In the genomic region with DNA sequence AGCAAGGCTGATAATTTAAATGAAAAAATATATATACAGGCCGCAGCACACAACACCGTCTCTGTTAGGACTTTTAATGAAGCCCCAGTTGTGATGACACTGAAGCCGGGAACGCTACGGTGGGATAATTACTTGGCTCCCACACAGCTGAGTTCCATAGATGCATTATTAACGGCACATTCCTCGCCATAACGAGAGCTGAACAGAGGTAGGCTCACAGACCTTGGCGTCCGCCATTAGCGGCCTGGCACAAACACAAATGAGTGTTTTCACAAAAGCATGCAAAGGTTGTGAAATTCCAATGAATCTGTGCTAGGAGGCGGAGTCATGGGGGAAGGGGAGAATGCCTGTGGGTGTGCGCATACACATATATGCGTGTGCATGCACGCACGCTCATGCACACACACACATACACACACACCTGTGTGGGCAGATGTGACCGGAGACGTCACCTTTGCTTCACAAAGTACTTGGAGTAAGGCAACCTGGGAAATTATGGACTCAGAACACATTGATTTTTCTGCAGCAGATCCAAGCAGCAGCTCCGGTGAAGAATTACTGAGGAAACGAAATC, we compare ENCODE assay signal across 10 mouse cellular contexts.
A peak's percentile ranks its signal among the peaks of the same experiment; 100 is the strongest.
DNase-seq lines count a peak whose midpoint lies in the region; ATAC-seq lines count a peak whose summit lies in the region.
"Had no signal": no experiment of that assay in that cellular context is flagged by ENCODE, and none has a peak within 500 bp of the region (broad histone marks: within the 10 kb centered on the region; RNA-seq: fewer than 3 reads in every experiment).

No protein-coding gene starts in this region.

- WGBS in heart, embryonic 13.5 days: 86% methylated on average over 20 of the region's 20 CpGs
- WGBS in forebrain, embryonic 12.5 days: 41% methylated on average over 20 of the region's 20 CpGs
- WGBS in limb, embryonic 10.5 days: 88% methylated on average over 20 of the region's 20 CpGs
- 42% methylated on average over 20 of the region's 20 CpGs for WGBS in neural tube, embryonic 14.5 days

- no peak overlapping the region for H3K9ac ChIP-seq in heart, embryonic 13.5 days
- H3K9ac ChIP-seq in forebrain, embryonic 12.5 days: no peak overlapping the region
- no peak overlapping the region for H3K9ac ChIP-seq in neural tube, embryonic 14.5 days (replicated peaks; ENCODE audit: low read depth, low read length)
- H3K9ac ChIP-seq: liver, embryonic 13.5 days had no signal

- no peak; the same call in 1 of the 2 replicates for ATAC-seq in heart, embryonic 13.5 days (ENCODE audit: extremely low read depth, insufficient number of reproducible peaks, low FRiP score, low TSS enrichment)
- peak; percentile 82 for ATAC-seq in forebrain, embryonic 12.5 days (ENCODE audit: low FRiP score)
- 0 out of 2 replicates have a peak, but pooled peaks have one; percentile 33 for ATAC-seq in neural tube, embryonic 14.5 days (ENCODE audit: low read depth)

- H3K36me3 ChIP-seq in heart, embryonic 13.5 days: no peaks in the 10 kb centered on the region
- no peaks in the 10 kb centered on the region for H3K36me3 ChIP-seq in forebrain, embryonic 12.5 days (replicated peaks)
- H3K36me3 ChIP-seq in limb, embryonic 10.5 days: peaks cover 17% of the 10 kb centered on the region
- no peaks in the 10 kb centered on the region for H3K36me3 ChIP-seq in neural tube, embryonic 14.5 days (ENCODE audit: control insufficient read depth, insufficient read depth, low read length)
- H3K36me3 ChIP-seq: liver, embryonic 13.5 days had no signal

- peaks cover 31% of the 10 kb centered on the region for H3K4me1 ChIP-seq in heart, embryonic 13.5 days
- H3K4me1 ChIP-seq in forebrain, embryonic 12.5 days: peaks cover 75% of the 10 kb centered on the region
- peaks cover 59% of the 10 kb centered on the region for H3K4me1 ChIP-seq in limb, embryonic 10.5 days
- peaks cover 63% of the 10 kb centered on the region for H3K4me1 ChIP-seq in neural tube, embryonic 14.5 days (ENCODE audit: control insufficient read depth, insufficient read depth, low read length)
- H3K4me1 ChIP-seq: liver, embryonic 13.5 days had no signal

- DNase-seq in heart, postnatal 4 days: no peak
- no peak for DNase-seq in limb, embryonic 10.5 days (ENCODE audit: low spot score)
- DNase-seq in heart, postnatal 36 days: no peak
- DNase-seq in left cerebral cortex, postnatal 4 days: no peak
- DNase-seq in thymus, postnatal 14 days: no peak
- DNase-seq: liver, embryonic 13.5 days; thymus, postnatal 25 days had no signal

- H3K4me3 ChIP-seq in heart, embryonic 13.5 days: no peak overlapping the region
- no peak overlapping the region for H3K4me3 ChIP-seq in forebrain, embryonic 12.5 days (replicated peaks)
- no peak overlapping the region for H3K4me3 ChIP-seq in limb, embryonic 10.5 days
- H3K4me3 ChIP-seq in neural tube, embryonic 14.5 days (ENCODE audit: low read depth, low read length): no peak overlapping the region
- H3K4me3 ChIP-seq: liver, embryonic 13.5 days had no signal

- H3K4me2 ChIP-seq in heart, embryonic 13.5 days: no peak overlapping the region
- H3K4me2 ChIP-seq in forebrain, embryonic 12.5 days: peak overlapping the region; percentile 17
- H3K4me2 ChIP-seq in neural tube, embryonic 14.5 days (ENCODE audit: low read depth, low read length): no peak overlapping the region
- H3K4me2 ChIP-seq: liver, embryonic 13.5 days had no signal

- no peaks in the 10 kb centered on the region for H3K9me3 ChIP-seq in heart, embryonic 13.5 days
- no peaks in the 10 kb centered on the region for H3K9me3 ChIP-seq in forebrain, embryonic 12.5 days
- no peaks in the 10 kb centered on the region for H3K9me3 ChIP-seq in limb, embryonic 10.5 days (replicated peaks)
- H3K9me3 ChIP-seq in neural tube, embryonic 14.5 days (ENCODE audit: control insufficient read depth, low read length): no peaks in the 10 kb centered on the region
- H3K9me3 ChIP-seq: liver, embryonic 13.5 days had no signal

- H3K27ac ChIP-seq in heart, embryonic 13.5 days (replicated peaks): 0 out of 2 replicates have a peak overlapping the region, but pooled peaks have one; percentile 21
- H3K27ac ChIP-seq in forebrain, embryonic 12.5 days: peak overlapping the region; percentile 90
- H3K27ac ChIP-seq in limb, embryonic 10.5 days: peak overlapping the region; percentile 82
- H3K27ac ChIP-seq in neural tube, embryonic 14.5 days (ENCODE audit: low read depth, low read length): peak overlapping the region; percentile 79; the same call in 1 of the 2 replicates
- H3K27ac ChIP-seq: liver, embryonic 13.5 days had no signal

- H3K27me3 ChIP-seq in heart, embryonic 13.5 days (replicated peaks): no peaks in the 10 kb centered on the region
- H3K27me3 ChIP-seq in forebrain, embryonic 12.5 days: peaks cover 4% of the 10 kb centered on the region; the same call in 1 of the 2 replicates
- no peaks in the 10 kb centered on the region for H3K27me3 ChIP-seq in limb, embryonic 10.5 days (ENCODE audit: low read depth, poor library complexity, severe bottlenecking)
- no peaks in the 10 kb centered on the region for H3K27me3 ChIP-seq in neural tube, embryonic 14.5 days (ENCODE audit: control insufficient read depth, insufficient read depth, low read length)
- H3K27me3 ChIP-seq: liver, embryonic 13.5 days had no signal

- intact Hi-C loops in heart, postnatal 36 days (cut with DNase I): loop anchor here (5.0 kb wide), 2 partner anchors 83 to 148 kb away; no protein-coding TSS in a partner anchor
- intact Hi-C loops in left cerebral cortex, postnatal 4 days (cut with DNase I): no loop called here

Comparison
In these comparisons a context has a peak if more than half of its experiments do, and no peak if none do; other contexts are left out.
1. H3K27ac ChIP-seq: peak in every context shown above with its lines; median percentile 90 in forebrain, embryonic 12.5 days; 82 in limb, embryonic 10.5 days; 79 in neural tube, embryonic 14.5 days; 21 in heart, embryonic 13.5 days.